Mouse (Mus musculus): ENCODE measurements around the gene Gm49325.

The Gm49325 gene

GRCm38 (mm10) chr10:77589117-77589516 lies 16.9 kb upstream of the Gm49325 start:
- no peak for DNase-seq (ENCODE audit: low read depth, low spot score)

GRCm38 (mm10) chr10:77589749-77590148 lies 16.2 kb upstream of the Gm49325 start:
- no peak for DNase-seq (ENCODE audit: low read depth, low spot score)

GRCm38 (mm10) chr10:77590812-77591211 lies 15.2 kb upstream of the Gm49325 start:
- peak; percentile 94 for DNase-seq (ENCODE audit: low read depth, low spot score)

DNA sequence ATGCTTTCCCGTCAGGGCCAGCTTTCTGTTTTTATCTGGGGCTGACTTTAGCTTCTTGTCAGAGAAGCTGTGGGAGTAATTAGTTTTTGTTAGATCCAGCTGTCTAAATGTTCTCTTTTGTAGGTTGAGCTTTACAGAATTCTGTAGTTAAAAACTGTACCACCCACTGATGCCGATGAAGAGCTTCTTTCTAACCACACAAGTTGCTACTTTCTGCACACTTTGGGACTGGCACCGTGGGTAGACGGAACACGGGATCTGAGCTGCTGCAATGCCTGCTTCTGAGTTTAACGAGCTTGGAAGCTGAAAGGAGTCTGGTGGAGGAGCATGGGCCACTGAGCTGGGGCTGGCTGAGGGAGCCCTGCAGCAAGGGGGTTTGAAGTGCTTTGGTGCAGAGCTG lies 14.5 kb upstream of the Gm49325 start:
- no peak for DNase-seq (ENCODE audit: low read depth, low spot score)

GRCm38 (mm10) chr10:77596060-77596459 lies 9.9 kb upstream of the Gm49325 start:
- DNase-seq (ENCODE audit: low read depth, low spot score), result no peak

- peak; percentile 95 for DNase-seq (ENCODE audit: low read depth, low spot score)
These were observed 3.0 kb upstream of the Gm49325 start for GRCm38 (mm10) chr10:77603021-77603420.

DNA sequence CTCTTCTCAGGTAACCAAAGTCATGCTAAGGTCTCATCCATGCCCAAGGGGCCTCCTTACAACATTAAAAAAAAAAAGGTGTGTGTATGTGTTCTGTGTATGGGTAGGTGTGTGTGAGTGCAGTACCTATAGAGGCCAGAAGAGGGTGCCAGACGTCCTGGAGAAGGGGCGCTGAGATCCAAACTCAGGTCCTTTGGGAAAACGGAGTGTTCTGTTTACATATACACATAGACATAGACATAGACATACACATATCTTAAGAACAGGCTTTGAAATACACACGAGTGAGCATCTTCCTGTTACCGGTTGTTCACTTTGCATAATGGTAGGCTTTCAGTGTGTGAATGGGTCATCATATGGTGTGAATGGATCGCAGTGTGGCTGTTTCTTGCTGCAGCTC lies 1.9 kb upstream of the Gm49325 start:
- DNase-seq (ENCODE audit: low read depth, low spot score), result peak; percentile 78

DNA sequence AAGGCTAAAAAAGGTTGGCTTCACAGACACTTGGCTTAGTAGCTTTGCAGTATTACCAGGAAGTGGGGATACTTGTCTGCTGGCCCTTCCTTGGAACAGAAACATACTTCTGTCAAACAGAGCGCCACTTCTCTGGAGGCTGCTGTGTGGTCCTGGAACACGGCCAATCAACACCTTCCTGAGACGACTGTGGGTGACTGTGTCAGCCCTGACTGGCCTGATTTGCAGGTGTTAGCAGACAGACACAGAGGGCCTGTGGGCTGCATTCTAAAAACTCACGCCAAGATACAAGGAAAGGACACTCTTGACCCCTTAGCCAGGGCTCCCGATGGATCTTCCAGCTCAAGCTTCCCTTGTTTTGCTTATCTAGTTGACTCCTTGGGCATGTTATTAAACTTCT lies 1.0 kb upstream of the Gm49325 start:
- no peak for DNase-seq (ENCODE audit: low read depth, low spot score)

GRCm38 (mm10) chr10:77605368-77605767 lies 629 bp upstream of the Gm49325 start:
- DNase-seq (ENCODE audit: low read depth, low spot score), result peak; percentile 85

DNA sequence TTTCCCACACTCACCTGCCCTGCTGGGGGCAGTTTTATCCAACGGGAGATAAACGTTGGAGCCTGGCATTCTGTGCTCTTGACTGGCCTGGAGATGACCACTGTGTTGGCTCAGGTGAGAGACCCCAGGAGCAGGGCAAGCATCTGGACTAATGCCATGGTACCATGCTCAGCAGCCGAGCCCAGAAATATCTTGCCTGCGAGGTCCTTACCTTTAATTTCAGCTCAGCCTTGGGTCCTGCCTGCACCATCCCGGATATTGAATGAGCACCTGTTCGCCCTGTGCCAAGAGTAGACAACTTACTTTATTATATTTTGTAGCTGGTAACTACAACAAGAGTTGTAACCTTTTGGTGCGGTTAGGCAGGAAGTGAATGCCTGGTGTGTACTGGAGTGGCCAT lies 858 bp downstream of the Gm49325 start:
- no peak for DNase-seq (ENCODE audit: low read depth, low spot score)

- DNase-seq (ENCODE audit: low read depth, low spot score), result peak; percentile 82
These were observed 1.4 kb downstream of the Gm49325 start for GRCm38 (mm10) chr10:77607441-77607840.

DNA sequence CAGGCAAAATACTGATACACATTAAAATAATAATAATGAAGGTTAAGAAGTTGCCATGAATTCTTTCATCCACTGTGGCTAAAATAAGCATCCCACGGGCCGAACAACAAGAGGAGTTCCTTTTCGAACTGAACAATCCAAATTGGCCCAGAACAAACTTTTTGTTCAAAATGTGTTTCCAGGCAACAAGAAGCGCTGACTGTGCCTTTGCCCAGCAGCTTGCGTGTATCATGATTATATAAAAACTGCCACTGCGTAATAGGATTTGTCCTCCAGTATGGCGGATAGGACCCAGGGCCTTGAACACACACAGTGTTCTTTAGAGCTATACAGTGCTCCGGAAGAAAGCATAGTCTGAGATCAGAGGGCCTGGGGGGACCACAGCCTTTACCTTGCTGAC lies 2.6 kb downstream of the Gm49325 start:
- DNase-seq (ENCODE audit: low read depth, low spot score), result no peak

GRCm38 (mm10) chr10:77610221-77610961 lies 4.4 kb downstream of the Gm49325 start:
- no peak for DNase-seq (ENCODE audit: low read depth, low spot score)

DNA sequence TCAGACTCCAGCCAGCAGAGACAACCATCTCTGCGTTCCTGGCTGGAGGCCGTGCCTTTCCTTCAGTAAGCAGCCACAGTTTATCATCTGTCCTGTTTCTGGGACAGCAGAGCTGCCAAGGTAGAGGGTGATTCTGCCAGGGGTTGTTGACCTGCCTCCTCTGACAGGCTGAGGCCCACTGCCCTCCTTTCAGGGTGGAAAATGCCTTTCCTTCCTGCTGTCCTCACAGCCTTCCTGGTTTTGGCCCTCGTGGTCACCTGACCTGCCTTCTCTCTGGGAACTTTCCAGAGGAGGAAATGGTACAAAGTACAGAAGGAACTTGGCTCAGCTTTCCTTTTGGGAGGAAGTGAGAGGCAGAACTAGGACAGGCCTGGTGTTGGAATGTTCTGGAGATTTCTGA lies 7.4 kb downstream of the Gm49325 start:
- no peak for DNase-seq (ENCODE audit: low read depth, low spot score)

- DNase-seq (ENCODE audit: low read depth, low spot score), result no peak
These were observed 9.7 kb downstream of the Gm49325 start for GRCm38 (mm10) chr10:77615647-77616046.

GRCm38 (mm10) chr10:77616166-77616565 lies 10.2 kb downstream of the Gm49325 start:
- DNase-seq (ENCODE audit: low read depth, low spot score), result peak; percentile 61

DNA sequence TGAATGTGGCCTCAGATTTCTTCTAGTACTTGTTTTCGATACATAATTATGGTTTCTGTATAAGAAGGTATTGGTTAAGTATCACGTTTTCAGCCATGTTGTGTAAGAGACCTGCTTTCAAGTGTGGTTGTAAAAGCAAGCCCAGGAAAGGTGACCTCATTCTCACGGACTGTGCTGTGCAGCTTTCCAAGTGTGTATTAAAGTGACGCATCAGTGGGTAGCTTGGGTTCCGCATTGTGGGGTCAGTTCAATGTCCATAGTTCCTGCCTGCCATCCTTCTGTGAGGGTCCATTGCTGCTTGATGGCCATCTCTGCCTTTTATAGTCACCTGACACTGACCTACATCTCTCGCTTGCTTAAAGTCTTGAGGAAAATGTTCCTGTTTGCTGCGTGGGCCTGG lies 10.9 kb downstream of the Gm49325 start:
- DNase-seq (ENCODE audit: low read depth, low spot score), result no peak

DNA sequence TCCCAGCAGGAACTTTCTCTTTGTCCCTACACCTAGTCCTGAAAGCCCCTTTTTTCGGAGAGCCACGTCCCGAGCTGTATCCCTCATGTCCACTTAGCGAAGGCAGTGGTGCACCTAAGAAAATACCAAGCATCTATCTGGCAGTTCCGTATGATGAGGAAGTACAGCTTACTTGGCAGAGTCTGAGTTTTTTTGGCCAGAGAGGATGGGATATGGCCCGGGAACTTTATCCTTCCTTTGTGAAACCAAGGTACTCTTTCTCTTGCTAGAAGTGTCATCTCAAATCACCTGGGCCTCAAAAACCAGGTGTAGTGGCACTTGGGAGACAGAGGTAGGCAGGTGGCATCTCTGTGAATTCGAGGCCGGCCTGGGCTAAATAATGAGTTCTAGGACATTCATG lies 15.5 kb downstream of the Gm49325 start:
- DNase-seq (ENCODE audit: low read depth, low spot score), result no peak

DNA sequence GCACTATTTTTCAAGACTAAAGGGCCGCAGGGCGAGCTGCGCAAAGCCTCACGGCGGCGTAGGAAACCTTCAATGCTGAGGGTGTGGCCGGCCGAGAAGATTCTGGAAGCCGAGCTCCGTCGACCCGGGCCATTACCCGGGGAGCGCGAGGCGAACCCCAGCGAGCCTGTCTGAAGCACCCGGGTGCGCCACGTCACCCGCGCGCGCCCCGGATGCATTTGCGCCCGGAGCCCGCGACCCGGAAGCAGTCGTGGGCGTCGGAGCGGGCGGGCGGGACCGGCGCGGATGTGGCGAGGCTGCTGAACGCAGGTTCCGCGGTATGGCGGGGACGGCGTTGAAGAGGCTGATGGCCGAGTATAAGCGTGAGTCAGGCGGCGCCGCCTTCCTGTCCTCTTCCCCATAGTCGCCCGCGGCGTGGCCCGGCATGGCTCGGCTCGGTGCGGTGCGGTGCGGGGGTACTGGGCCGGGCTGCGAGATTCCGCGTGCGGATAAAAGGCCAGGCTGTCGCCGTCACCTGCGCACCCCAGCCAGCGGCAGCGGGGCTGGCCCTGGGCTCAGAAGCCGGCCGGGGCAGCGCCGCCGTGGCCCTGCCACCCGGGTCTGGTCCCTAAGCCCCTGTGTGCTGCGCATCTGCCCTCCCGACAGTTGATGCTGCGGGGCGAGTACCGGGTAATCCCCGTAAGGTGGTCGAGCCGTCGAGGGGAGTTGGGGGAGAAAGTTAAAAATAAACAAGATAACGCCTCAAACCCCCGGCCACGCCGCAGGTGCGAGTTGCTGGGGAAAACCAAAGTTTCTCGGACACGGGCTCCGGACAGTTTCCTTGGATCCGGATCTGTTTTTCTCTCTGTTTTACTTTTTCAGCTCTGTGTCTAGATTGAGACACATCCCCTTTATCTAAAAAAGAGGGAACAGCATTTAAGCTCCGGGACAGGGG lies 16.3 kb downstream of the Gm49325 start, which contains the start of gene Ube2g2:
Gene Ube2g2 (plus strand): TSS at position 221 of the 934 bp plus-strand sequence.
- peak; percentile 83 for DNase-seq (ENCODE audit: low read depth, low spot score)

GRCm38 (mm10) chr10:77623069-77623492 lies 17.1 kb downstream of the Gm49325 start:
- no peak for DNase-seq (ENCODE audit: low read depth, low spot score)

GRCm38 (mm10) chr10:77623639-77624400 lies 17.8 kb downstream of the Gm49325 start:
- DNase-seq (ENCODE audit: low read depth, low spot score), result no peak

GRCm38 (mm10) chr10:77624570-77624995 lies 18.6 kb downstream of the Gm49325 start:
- no peak for DNase-seq (ENCODE audit: low read depth, low spot score)

Data from ES-CJ7 (cell line).